Mouse (Mus musculus): Measurements from ENCODE around the gene Ncam1.

The Ncam1 gene

DNA sequence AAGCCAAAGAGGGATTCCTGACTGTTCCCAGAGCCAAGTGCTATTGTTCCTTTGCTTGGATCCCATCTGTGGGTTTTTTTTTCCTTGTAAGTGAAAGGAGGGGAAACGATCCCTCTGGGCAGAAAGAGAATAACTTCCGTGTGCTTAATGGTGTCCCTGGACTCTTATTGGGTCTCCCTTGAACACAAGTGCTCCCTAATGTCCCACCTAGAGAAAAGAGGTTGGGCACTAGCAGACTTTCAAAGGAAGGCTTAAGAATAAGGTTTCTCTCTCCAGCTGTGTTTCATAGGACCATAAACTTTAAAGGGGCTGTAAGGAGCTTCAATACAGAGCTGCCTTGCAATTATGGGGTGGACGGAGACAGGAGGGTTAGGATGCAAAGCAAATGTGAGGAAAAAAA, 119.5 kb downstream of the Ncam1 start:
- in situ Hi-C loops (cut with MboI, MseI): no loop called here

DNA sequence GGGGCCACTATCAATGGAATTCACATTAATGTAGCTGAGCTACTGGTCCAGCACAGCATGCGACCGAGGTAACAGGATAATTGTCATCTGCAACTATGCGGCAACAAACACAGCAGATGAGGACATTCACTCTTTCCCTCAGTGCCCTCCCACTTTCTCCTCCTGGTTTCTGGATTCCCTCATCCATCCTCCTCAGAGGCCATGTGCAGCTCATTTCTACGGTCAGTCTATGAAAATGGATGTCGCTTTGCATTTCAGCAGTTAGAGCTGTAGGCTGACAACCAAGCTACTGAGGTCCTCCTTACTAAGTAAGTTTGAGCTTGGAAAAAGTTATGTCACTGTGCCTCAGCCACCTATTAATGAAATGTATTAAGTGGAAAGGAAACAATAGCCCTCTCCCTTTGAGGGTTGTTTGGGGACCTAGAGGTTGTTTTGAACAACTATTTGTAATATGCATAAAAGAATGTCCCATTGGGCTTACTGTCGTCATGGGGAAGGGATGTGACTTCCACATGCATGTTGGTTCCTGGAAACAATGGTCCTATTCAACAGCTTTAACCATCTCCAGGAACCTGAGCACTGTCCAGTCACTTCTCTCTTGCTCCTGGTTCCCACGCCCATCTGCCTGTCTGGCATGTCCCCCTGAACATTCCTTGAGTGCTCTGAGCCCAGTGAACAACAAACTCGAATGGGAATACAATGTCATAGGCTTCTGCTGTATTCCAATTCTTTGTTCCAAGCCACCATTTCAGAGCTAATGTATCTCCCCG, 122.8 kb downstream of the Ncam1 start:
- in situ Hi-C loops (cut with MboI, MseI): no loop called here

DNA sequence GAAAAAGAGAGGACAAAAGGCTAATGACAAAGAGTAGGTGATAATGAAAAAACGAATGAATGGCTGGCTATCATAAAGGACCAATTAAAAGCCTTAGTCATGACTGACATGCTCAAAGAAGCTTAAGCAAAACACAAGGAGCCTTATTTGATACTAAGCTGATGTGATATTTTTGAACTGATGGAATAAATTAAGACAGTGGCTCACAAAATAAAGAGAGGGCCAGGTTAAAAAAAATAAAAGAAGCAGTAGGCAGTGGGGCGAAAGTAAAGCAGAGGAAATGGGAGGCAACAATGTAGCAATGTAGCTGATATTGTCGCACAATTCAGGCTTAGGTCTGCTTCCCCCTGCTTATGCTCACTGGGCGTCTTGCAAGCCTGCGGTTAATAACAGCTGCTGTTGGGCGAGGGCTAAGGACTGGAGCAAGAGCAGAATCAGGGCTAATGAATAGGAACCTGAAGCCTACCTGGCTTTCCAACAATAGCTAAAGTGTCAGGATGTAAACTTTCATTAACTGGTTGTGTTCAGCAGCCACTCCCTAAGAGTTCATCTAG, 126.0 kb downstream of the Ncam1 start:
- in situ Hi-C loops (cut with MboI, MseI): no loop called here

DNA sequence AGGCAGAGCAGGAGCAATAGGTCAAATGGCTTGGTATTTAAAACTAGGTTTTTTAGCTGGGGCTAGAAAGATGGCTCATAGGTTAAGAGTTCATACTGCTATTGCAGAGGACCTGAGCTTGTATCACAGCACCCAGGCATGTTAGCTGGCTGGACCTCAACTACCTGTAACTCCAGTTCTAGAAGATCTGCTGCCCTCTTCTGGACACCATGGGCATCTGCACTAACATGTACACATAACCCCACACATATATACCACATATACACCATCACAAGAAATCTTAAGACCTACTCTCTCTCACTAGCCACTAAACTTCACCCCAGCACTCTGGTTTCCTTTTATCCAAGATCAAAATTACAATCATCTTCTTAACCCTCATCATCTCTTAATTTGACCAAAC, 131.7 kb downstream of the Ncam1 start:
- in situ Hi-C loops (cut with MboI, MseI): loop anchor here (10.0 kb wide), 1 partner anchor 628 kb away; no protein-coding TSS in a partner anchor

DNA sequence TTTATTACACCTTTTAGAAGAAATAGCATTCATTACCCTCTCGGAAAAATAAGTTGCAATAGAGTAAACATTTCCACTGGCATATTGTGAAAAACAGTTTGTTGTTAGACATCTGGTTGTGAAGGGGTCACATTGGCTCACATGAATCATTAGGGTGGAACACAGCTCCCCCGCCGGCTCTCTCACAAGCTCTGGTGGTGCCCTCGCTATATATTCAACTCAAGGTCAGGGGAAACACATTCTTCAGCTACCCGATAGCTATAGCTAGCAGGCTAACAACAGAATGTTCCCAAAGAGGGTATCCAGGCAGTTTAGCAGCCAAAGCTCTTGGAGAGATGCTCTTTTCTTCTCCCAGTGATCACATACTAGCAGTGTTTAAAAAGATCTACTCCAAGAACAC, 133.4 kb downstream of the Ncam1 start:
- in situ Hi-C loops (cut with MboI, MseI): loop anchor here (10.0 kb wide), 1 partner anchor 629 kb away; no protein-coding TSS in a partner anchor

DNA sequence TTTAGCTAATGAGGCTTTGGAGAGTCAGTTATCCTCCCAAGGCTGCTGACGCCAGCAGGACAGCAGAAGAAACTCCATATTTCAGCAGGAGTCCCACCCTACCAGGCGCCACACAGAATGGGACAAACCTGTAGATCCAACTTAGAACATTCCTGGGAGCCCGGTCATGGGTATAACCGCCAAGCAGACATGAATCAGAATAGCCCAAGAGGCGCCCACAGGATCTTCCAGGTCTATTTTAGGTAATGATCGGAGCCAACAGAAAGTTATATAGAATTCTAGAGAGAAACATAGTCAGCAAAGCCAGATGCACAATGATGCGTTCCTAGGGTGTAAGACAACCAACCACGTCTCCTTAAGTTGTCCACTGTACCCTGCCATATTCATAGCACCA, 134.8 kb downstream of the Ncam1 start:
- in situ Hi-C loops (cut with MboI, MseI): loop anchor here (10.0 kb wide), 1 partner anchor 631 kb away; no protein-coding TSS in a partner anchor

DNA sequence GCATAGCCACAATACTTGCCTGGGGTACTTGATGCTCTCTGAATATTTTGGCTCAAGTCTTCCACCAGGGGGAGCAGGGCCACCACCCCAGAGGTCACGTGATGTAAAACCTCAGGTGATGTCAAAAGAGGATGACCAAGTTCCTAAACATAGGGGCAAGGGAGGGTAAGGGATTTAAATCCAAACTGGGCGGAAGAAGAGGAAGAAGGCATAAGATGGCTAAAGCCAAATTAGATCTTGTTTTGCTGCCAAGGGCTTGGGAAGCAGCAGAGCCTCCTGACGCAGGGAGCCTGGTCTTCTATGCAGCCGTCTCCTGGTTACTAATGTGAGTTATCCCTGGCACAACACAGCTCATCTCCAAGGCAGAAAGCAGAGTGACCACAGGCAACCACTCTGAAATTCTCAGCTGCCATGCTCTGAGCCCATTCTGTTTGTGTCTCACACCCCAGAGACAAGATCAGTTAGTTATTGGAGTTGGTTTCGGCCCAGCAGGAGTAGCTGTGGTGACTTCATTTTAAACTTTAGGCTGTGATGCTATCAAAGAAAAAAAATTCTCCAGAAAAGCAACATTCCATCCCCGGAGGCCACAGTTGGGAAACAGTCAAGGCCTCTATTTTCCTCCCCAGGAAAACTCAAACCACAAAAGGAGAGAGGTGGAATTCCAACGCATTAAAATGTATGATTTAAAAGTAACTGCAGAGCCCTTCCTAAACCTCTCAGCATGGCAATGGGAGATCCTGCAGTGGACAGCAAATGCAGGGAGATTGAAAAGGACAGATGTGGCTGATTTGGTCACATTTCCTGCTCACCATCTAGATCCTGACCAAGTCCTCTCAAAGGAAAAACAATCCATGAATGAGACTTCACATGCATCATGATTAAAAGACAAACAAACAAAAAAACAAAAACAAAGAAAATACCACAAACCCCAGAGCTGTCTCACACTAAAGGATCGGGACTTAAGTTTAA, 135.5 kb downstream of the Ncam1 start:
- in situ Hi-C loops (cut with MboI, MseI): loop anchor here (10.0 kb wide), 1 partner anchor 632 kb away; no protein-coding TSS in a partner anchor

DNA sequence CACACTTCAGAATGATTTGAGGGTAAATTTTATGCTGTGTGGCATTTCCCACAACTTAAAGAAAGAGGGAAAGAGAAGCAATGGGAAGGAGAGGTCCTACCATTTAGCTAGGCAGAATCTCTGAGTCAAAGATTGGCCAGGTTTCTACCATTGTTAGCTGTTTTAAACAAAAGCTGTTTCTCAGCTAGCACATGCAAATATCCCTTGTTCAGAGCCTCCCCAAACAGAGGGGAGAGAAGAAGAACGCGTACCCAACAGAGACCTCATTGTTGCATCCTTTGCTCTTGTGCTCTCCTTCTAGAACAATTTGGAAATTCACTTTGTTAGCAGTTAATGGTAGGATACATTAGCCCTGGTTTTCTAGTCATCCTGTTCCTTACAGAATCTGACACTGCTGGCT, 137.2 kb downstream of the Ncam1 start:
- in situ Hi-C loops (cut with MboI, MseI): loop anchor here (10.0 kb wide), 1 partner anchor 633 kb away; no protein-coding TSS in a partner anchor

DNA sequence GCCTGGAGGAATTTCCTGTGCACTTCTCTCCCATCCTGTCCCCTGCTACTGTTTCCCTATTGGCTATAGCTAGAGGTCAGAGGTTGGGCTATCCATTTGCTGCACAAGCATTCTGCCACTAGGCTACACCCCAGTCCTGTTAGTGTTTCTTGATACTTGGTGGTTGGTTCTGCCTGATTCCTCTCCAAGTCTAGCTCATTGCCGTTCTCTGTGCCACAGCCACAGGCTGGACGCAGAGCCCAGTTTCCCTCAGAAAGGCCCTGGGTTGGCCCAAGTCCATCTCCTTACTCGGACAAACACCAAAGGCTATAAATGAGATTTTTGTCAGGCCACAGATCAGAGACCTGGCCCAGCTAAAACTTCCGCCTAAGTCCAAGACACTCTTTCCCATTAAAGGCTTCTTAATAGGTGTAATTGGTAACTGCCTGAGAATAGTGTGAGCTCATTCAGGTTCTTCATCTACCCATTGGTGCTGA, 140.3 kb downstream of the Ncam1 start:
- in situ Hi-C loops (cut with MboI, MseI): no loop called here

DNA sequence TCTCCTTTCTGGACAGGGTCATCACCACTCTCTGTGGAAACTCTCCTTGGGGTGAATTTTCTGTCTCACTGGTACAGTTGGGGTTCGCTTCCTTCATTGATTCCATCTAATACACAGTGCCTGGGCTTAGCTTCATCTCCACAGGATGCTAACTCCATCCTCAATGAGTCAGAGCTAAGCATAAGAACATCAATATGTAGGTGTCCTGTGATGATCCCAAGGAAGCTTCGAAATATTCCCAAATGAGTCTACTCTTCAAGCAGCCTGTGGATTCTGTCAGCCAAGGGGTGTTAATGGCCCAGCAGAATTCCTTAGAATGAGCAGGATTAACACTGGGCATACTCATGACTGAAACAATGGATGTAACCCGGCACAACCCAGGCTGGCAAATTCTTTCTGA, 144.3 kb downstream of the Ncam1 start:
- in situ Hi-C loops (cut with MboI, MseI): no loop called here

DNA sequence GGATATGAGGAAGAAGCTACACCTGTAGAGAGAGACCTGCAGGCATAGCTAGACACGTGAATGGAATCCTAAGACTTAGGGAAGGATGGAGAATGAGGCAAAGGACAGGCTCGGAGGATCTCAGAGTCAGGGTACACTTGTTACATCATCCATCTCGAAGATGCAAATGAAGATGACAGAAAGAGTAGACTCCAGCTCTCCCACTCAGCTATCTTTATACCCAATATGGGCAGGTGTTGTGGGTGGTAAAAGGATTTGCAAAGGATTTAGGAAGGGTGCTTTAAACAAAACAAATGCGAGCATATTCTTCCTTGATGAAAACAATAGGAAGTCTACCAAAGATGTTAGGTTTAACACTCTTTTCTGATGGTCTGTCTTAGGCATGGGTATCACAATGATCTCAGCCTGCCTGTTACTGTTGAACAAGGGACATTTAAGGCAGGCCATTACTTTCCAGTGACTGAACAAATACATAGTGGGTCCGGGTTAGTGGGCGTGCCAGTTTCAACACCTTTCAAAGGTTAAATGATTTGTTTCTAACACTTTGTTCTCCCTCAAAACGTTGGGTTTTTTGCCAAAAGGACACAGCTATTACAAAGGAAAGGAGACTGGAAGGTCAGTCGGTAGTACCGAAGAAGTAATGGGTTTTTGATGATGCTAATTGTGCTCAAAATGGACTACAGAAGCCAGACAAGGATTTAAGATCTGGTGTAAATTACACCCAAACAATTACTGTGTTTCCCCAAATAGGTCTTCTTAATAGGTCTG, 145.1 kb downstream of the Ncam1 start:
- in situ Hi-C loops (cut with MboI, MseI): no loop called here

DNA sequence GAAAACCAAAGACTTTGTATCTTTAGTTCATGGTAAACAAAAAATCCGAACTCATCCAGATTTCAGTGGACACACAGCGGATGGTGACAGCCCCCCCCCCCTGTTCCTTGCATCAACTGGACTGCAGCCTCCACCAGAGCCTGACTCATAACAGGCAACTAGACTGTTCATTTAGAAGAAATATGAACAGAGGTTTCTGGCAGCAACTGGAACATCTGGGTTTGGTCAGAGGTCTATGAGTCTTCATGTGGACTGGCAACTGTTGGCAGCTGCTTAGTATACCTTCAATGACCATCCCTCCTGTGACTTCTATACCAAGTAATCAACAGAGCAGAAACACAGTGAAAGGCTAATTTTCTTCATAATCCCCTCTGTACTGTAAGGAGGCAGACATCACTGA, 154.4 kb downstream of the Ncam1 start:
- in situ Hi-C loops (cut with MboI, MseI): no loop called here

DNA sequence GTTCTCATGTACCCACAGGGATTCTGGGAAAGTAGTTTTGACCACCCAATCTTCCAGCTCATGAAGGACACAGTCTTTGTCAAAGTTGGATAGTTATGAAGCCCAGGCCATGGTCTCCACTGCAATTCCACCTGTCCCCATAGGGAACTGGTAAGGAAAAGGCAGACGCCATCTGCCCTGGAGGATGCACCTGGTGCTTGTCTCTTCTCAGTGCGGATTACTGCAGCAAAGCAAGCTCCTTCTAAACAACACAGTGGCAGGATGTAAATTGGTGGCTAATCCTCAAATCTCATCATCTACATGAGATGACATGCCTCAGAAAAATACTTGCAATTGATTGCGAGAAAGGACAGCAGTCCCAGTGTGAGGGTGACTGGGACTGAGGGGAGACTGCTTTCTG, 158.0 kb downstream of the Ncam1 start:
- in situ Hi-C loops (cut with MboI, MseI): no loop called here

DNA sequence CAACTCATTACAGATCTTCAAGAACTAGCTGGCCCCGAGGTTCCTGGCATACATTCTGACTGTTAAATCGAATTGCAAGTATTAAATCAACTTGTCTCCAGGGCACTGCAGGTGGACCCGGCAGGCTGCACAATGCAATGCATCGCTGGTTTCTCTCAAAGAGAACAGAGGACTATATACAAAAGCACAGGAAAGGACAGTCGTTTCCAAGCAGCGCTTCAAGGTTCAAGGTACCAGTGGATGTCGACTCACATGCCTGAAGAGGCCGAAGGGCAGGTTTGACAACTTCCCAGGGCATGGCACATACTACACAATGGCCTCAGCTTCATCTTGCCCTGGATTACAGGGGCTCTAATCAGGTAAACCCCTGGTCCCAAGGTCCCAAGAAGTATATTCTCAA, 158.6 kb downstream of the Ncam1 start:
- in situ Hi-C loops (cut with MboI, MseI): no loop called here

DNA sequence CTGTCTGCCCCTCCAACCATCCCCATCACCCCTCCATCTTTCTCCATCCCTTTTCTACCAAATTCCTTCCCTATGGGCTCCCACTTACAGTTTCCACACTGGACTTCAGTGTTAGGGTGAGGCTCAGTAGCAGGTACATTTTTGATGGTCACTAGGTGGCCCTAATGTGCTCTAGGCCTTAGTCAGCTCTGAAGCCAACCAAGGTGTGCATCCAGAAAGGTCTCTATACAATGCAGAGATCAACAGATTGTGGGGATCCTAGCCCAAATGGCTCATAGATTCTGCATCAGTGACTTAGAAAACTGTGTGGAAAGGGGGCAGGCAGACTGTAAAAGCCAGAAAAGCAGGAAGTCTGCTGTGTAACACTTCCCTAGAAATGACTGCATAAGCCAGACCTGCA, 160.8 kb downstream of the Ncam1 start:
- in situ Hi-C loops (cut with MboI, MseI): no loop called here

DNA sequence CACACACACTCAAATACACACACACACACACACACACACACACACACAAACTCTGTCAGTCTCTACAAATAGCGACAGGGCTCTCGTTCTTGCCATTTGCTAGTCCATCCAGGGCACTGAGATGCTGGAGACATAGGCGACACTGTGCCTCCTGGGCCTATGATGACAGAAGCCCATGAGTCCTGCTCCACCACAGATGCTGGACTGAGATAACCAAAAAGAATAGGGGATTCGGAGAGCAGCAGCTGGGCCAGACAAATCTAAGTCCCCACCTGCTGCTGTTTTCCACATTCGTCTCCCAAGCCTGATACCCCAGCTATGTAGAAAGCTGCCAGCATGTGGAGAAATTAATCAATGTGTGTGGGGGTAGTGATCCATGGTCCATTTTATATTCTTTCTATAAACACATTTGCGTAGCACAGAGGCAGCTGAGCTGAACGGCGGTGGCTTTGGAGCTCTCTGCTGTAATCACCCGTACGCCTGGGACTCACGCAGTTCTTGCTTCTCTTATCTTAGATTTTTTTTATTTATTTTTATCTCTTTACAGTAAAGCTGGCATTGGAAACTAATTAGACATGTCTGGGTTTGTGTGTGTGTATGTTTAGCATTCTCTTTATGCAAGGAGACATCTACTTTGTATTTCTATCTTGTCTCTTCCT, 162.9 kb downstream of the Ncam1 start:
- in situ Hi-C loops (cut with MboI, MseI): no loop called here

DNA sequence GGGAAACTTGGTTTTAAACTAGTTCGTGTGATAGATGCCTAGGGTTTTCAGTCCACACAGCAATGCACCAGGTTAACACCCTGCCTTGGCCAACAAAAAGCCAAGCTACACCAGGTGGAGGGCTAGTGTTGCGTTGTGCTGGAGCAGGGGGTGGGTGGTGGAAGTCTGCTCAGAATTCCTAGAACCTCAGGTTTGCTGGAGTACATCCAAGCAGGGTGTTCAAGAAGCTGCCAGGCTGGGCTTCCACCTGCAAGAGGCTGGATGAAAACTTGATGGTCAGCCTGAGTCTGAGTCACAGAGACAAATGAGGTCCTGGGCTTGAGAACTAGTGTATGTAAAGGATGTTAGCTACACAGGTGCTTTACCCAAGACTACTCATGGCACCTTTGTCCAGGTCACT, 166.1 kb downstream of the Ncam1 start:
- in situ Hi-C loops (cut with MboI, MseI): no loop called here

DNA sequence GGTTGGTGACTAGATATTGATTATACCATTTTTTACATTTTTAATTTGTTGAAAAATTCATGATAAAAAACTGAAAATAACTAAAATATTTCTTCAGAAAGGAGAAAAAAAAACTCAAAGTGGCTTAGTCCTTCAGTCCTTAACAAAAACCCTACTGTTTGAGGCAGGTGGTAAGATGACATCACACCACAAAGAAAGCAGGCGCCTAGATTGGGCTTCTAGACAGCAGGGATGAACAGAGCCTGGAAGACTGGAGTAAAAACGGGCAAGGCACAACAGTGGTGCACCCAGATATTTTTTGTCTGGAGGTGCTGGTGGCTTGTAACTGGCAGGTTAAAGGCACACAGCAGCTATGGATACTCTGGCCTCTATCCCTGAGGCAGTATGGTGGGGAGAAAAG, 168.4 kb downstream of the Ncam1 start:
- in situ Hi-C loops (cut with MboI, MseI): no loop called here

DNA sequence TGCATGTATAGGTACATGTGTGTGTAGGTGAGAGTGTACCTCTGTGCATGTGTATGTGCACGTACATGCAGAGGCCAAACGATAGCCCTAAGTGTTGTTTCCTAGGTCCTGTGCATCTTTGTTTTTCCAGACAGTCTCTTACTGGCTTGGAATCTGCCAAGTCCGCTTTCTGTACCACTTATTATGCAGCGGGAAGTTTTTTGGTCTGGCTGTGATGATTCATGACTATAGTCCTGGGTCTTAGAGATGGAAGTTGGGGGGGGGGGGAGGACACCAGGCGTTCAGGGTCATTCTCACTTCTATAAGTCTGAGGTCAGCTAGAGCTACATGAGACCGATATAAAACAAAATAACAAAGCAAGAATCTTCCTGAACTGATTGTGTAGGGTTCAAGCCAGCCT, 173.8 kb downstream of the Ncam1 start:
- in situ Hi-C loops (cut with MboI, MseI): loop anchor here (10.0 kb wide), 1 partner anchor 1720 kb away; no protein-coding TSS in a partner anchor

DNA sequence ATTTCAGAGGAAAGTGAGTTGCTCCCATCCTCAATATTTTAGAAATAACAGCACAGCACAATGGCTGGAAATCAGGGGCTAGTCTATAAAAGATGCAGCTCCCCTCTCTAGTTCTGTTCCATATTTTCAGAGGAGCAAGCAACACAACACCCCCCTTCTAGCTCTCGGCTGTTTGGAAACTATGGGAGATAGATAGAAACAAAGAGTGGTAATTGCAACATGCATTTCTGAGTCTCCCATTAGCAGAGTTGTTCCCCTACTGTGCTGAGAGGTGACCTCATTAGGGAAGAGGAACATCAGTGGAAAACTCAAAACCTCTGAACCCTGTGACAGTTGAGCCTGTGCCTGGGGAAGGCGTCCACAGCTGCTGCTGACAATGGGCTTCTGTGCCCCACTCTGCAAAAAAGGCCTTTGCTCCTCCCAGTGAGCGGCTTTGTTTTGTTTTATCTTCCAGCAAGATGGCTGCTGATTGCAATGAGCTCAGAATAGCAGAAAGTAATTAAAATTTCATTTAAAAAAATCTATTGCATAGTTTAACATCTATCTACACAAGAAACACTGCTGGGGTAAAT, 174.7 kb downstream of the Ncam1 start:
- in situ Hi-C loops (cut with MboI, MseI): loop anchor here (10.0 kb wide), 1 partner anchor 1719 kb away; no protein-coding TSS in a partner anchor
